Mouse (Mus musculus) kidney, postnatal 14 days (tissue): ENCODE data around the gene Cdh4.

Source experiments
- DNase-seq: peaks from one replicate; pipeline ENCODE4 v3.0.0; 2022; ENCODE audit warnings: mixed read lengths

The Cdh4 gene

GRCm38 (mm10) chr2:179799906-179800532, 357.8 kb downstream of the Cdh4 start:
- peak; percentile 37 for DNase-seq

GRCm38 (mm10) chr2:179801042-179801441, 358.8 kb downstream of the Cdh4 start:
- DNase-seq, result no peak

GRCm38 (mm10) chr2:179802411-179802810, 360.2 kb downstream of the Cdh4 start:
- no peak for DNase-seq

- DNase-seq, result no peak
Observed at GRCm38 (mm10) chr2:179811086-179811485, 368.9 kb downstream of the Cdh4 start.

- DNase-seq, result no peak
Observed at GRCm38 (mm10) chr2:179813035-179813827, 371.0 kb downstream of the Cdh4 start.

- DNase-seq, result peak; percentile 14
Observed at GRCm38 (mm10) chr2:179824776-179825326, 382.6 kb downstream of the Cdh4 start.

- no peak for DNase-seq
Observed at GRCm38 (mm10) chr2:179828968-179829367, 386.7 kb downstream of the Cdh4 start.

GRCm38 (mm10) chr2:179829972-179830371, 387.7 kb downstream of the Cdh4 start:
- peak; percentile 30 for DNase-seq

GRCm38 (mm10) chr2:179834892-179835291, 392.7 kb downstream of the Cdh4 start:
- DNase-seq, result no peak

GRCm38 (mm10) chr2:179835570-179835969, 393.3 kb downstream of the Cdh4 start:
- DNase-seq, result no peak

GRCm38 (mm10) chr2:179837186-179837585, 395.0 kb downstream of the Cdh4 start:
- DNase-seq, result no peak

GRCm38 (mm10) chr2:179838036-179838435, 395.8 kb downstream of the Cdh4 start:
- DNase-seq, result no peak

- peak; percentile 12 for DNase-seq
Observed at GRCm38 (mm10) chr2:179842610-179843389, 400.6 kb downstream of the Cdh4 start.

- DNase-seq, result no peak
Observed at GRCm38 (mm10) chr2:179849732-179850131, 407.5 kb downstream of the Cdh4 start.

- DNase-seq, result no peak
Observed at GRCm38 (mm10) chr2:179852169-179852568, 409.9 kb downstream of the Cdh4 start.

- DNase-seq, result no peak
Observed at GRCm38 (mm10) chr2:179852862-179853261, 410.6 kb downstream of the Cdh4 start.

- no peak for DNase-seq
Observed at GRCm38 (mm10) chr2:179853892-179854291, 411.7 kb downstream of the Cdh4 start.

GRCm38 (mm10) chr2:179857086-179857485, 414.9 kb downstream of the Cdh4 start:
- DNase-seq, result no peak

GRCm38 (mm10) chr2:179862676-179863075, 420.4 kb downstream of the Cdh4 start:
- DNase-seq, result no peak

GRCm38 (mm10) chr2:179863266-179863665, 421.0 kb downstream of the Cdh4 start:
- DNase-seq, result no peak

GRCm38 (mm10) chr2:179865097-179865496, 422.9 kb downstream of the Cdh4 start:
- no peak for DNase-seq

GRCm38 (mm10) chr2:179867669-179868068, 425.4 kb downstream of the Cdh4 start:
- no peak for DNase-seq

- DNase-seq, result no peak
Observed at GRCm38 (mm10) chr2:179869871-179870270, 427.6 kb downstream of the Cdh4 start.
